Mouse (Mus musculus): Measurements from ENCODE around the gene Gm49661.

- TF ChIP-seq CTCF (IDR thresholded peaks at IDR 0.05; ENCODE audit: control insufficient read depth, insufficient read depth, insufficient replicate concordance, low read depth, low read length): peak; percentile 77
- TF ChIP-seq POLR2A (IDR thresholded peaks at IDR 0.05; ENCODE audit: control insufficient read depth, low read depth, low read length): no peak
Observed at GRCm38 (mm10) chr8:85007686-85008085, 38.5 kb upstream of the Gm49661 start.
